Mouse (Mus musculus) CH12.LX (cell line): Measurements from ENCODE around the gene Hdlbp. TPM values are rescaled to one million over a fixed set of nuclear protein-coding genes. Genes with fewer than 3 reads are reported as not detected.

Experiments used
- DNase-seq: peaks from one replicate; pipeline ENCODE4 v3.0.0-alpha.2; 2013; ENCODE audit errors: extremely low read depth
- H3K27ac ChIP-seq: 2 replicates; pipeline ENCODE4 v1.5.1; 2012; ENCODE audit warnings: low read depth, mild to moderate bottlenecking, control low read depth, moderate library complexity; ENCODE audit not compliant: insufficient read depth
- H3K27me3 ChIP-seq: replicated peaks from 2 replicates; pipeline ENCODE3; 2012; ENCODE audit warnings: inconsistent platforms
- H3K36me3 ChIP-seq, 2 experiments: replicated peaks in 1 of 2; 2 replicates each; pipeline versions ENCODE3 to v1.6.1; 2012; ENCODE audit warnings: inconsistent platforms in 1 of 2, low read length in 1 of 2, mild to moderate bottlenecking in 1 of 2, mixed read lengths in 1 of 2, moderate library complexity in 1 of 2; ENCODE audit not compliant: control insufficient read depth in 1 of 2, insufficient read depth in 1 of 2
- H3K4me1 ChIP-seq, 2 experiments: 2 replicates each; pipeline ENCODE4 v1.6.1; 2012; ENCODE audit warnings: inconsistent platforms in 1 of 2, moderate library complexity in 1 of 2; ENCODE audit not compliant: insufficient read depth in 2 of 2, control insufficient read depth in 1 of 2
- H3K4me2 ChIP-seq: 2 replicates; pipeline ENCODE4 v1.6.1; 2012; ENCODE audit warnings: low read depth, mild to moderate bottlenecking, control low read depth; ENCODE audit not compliant: poor library complexity, insufficient read depth, severe bottlenecking
- H3K4me3 ChIP-seq, 3 experiments: fragments of 150-350 bp in 1 of 3; sonication (generic) in 1 of 3; replicated peaks in 1 of 3; 2 replicates each; pipeline versions ENCODE3 to v1.5.1; 2011 to 2012; ENCODE audit warnings: low read depth in 2 of 3, low read length in 2 of 3, mild to moderate bottlenecking in 2 of 3, moderate library complexity in 2 of 3, control low read depth in 1 of 3, improper control_type of control experiment in 1 of 3, inconsistent platforms in 1 of 3, mixed read lengths in 1 of 3; ENCODE audit not compliant: poor library complexity in 1 of 3
- H3K79me2 ChIP-seq: replicated peaks from 2 replicates; pipeline ENCODE4 v1.6.1; 2012; ENCODE audit warnings: mild to moderate bottlenecking, moderate library complexity; ENCODE audit not compliant: control insufficient read depth, poor library complexity, insufficient read depth, severe bottlenecking; ENCODE audit errors: extremely low read depth
- H3K9ac ChIP-seq: 2 replicates; pipeline ENCODE4 v1.6.1; 2012; ENCODE audit warnings: low read depth, mild to moderate bottlenecking, control low read depth, moderate library complexity; ENCODE audit not compliant: insufficient read depth
- H3K9me3 ChIP-seq: replicated peaks from 2 replicates; pipeline ENCODE3; 2012; ENCODE audit warnings: low read length, inconsistent platforms, mixed read lengths
- CHD1 ChIP-seq: IDR thresholded peaks from 2 replicates; pipeline ENCODE4 v1.6.1; 2012; ENCODE audit warnings: low read depth, low read length, improper control_type of control experiment, inconsistent platforms
- E2F4 ChIP-seq: IDR thresholded peaks from 2 replicates; pipeline ENCODE4 v1.6.1; 2011; ENCODE audit warnings: low read depth, low read length, improper control_type of control experiment; ENCODE audit not compliant: insufficient replicate concordance
- ELF1 ChIP-seq: IDR thresholded peaks from 2 replicates; pipeline ENCODE4 v1.6.1; 2014; ENCODE audit warnings: low read depth, mild to moderate bottlenecking, inconsistent platforms, low read length, improper control_type of control experiment
- ETS1 ChIP-seq: conservative IDR thresholded peaks from 2 replicates; pipeline ENCODE4 v1.6.1; 2012; ENCODE audit warnings: low read depth, mild to moderate bottlenecking, inconsistent platforms, low read length, improper control_type of control experiment, moderate library complexity
- GABPA ChIP-seq: IDR thresholded peaks from 2 replicates; pipeline ENCODE4 v1.6.1; 2012; ENCODE audit warnings: low read depth, low read length, improper control_type of control experiment, inconsistent platforms; ENCODE audit not compliant: insufficient replicate concordance
- KAT2A ChIP-seq: IDR thresholded peaks from 2 replicates; pipeline ENCODE4 v1.6.1; 2012; ENCODE audit warnings: low read length, improper control_type of control experiment, inconsistent platforms; ENCODE audit not compliant: insufficient replicate concordance
- MAFK ChIP-seq: IDR thresholded peaks from 2 replicates; pipeline ENCODE4 v1.6.1; 2011; ENCODE audit warnings: low read length, improper control_type of control experiment; ENCODE audit not compliant: insufficient replicate concordance
- MAZ ChIP-seq: IDR thresholded peaks from 2 replicates; pipeline ENCODE4 v1.6.1; 2012; ENCODE audit warnings: low read depth, mild to moderate bottlenecking, inconsistent platforms, low read length, improper control_type of control experiment, moderate library complexity
- MEF2A ChIP-seq: IDR thresholded peaks from 2 replicates; pipeline ENCODE4 v1.6.1; 2014; ENCODE audit warnings: low read depth, mild to moderate bottlenecking, inconsistent platforms, low read length, improper control_type of control experiment, borderline replicate concordance
- MXI1 ChIP-seq: IDR thresholded peaks from 2 replicates; pipeline ENCODE4 v1.6.1; 2011; ENCODE audit warnings: mild to moderate bottlenecking, low read depth, low read length, improper control_type of control experiment
- MYC ChIP-seq: IDR thresholded peaks from 2 replicates; pipeline ENCODE4 v1.6.1; 2011; ENCODE audit warnings: low read depth, mild to moderate bottlenecking, improper control_type of control experiment, low read length
- PAX5 ChIP-seq: IDR thresholded peaks from 2 replicates; pipeline ENCODE4 v1.6.1; 2012; ENCODE audit warnings: low read length, inconsistent platforms, mixed read lengths
- POLR2A ChIP-seq: IDR thresholded peaks from 2 replicates; pipeline ENCODE4 v1.6.1; 2011; ENCODE audit warnings: low read depth, mild to moderate bottlenecking, improper control_type of control experiment, low read length
- POLR2AphosphoS2 ChIP-seq: IDR thresholded peaks from 2 replicates; pipeline ENCODE4 v1.6.1; 2011; ENCODE audit warnings: low read depth, low read length, improper control_type of control experiment
- RAD21 ChIP-seq: IDR thresholded peaks from 2 replicates; pipeline ENCODE4 v1.6.1; 2011; ENCODE audit warnings: low read depth, mild to moderate bottlenecking, low read length, improper control_type of control experiment, moderate library complexity
- RCOR1 ChIP-seq: conservative IDR thresholded peaks from 2 replicates; pipeline ENCODE4 v1.6.1; 2012; ENCODE audit warnings: low read depth, mild to moderate bottlenecking, inconsistent platforms, low read length, improper control_type of control experiment
- SMC3 ChIP-seq: IDR thresholded peaks from 2 replicates; pipeline ENCODE4 v1.6.1; 2011; ENCODE audit warnings: low read depth, low read length, improper control_type of control experiment
- USF1 ChIP-seq: IDR thresholded peaks from 2 replicates; pipeline ENCODE4 v1.6.1; 2014; ENCODE audit warnings: low read depth, mild to moderate bottlenecking, inconsistent platforms, low read length, improper control_type of control experiment
- USF2 ChIP-seq: conservative IDR thresholded peaks from 2 replicates; pipeline ENCODE4 v1.6.1; 2011; ENCODE audit warnings: low read depth, low read length, improper control_type of control experiment
- ZC3H11A ChIP-seq: IDR thresholded peaks from 2 replicates; pipeline ENCODE4 v1.6.1; 2012; ENCODE audit warnings: low read depth, mild to moderate bottlenecking, inconsistent platforms, low read length, improper control_type of control experiment
- ZKSCAN1 ChIP-seq: IDR thresholded peaks from 2 replicates; pipeline ENCODE4 v1.6.1; 2012; ENCODE audit warnings: low read depth, inconsistent platforms, low read length, improper control_type of control experiment, borderline replicate concordance
- ZMIZ1 ChIP-seq: IDR thresholded peaks from 2 replicates; pipeline ENCODE4 v1.6.1; 2012; ENCODE audit warnings: low read depth, mild to moderate bottlenecking, inconsistent platforms, low read length, improper control_type of control experiment
- ZNF384 ChIP-seq: IDR thresholded peaks from 2 replicates; pipeline ENCODE4 v1.6.1; 2012; ENCODE audit warnings: low read depth, low read length, improper control_type of control experiment, inconsistent platforms
- dilution Hi-C: fragments of 300-500 bp; cut with MboI; formaldehyde crosslinking; loops from 2 replicates; pipeline ENCODE4 v1.14.3; 2020; ENCODE audit warnings: low sequenced_read_pairs; ENCODE audit not compliant: extremely low pct_unique_long_range_greater_than_20kb, extremely low pct_ligation_motif_present
- in situ Hi-C: fragments of 300-500 bp; cut with MboI; formaldehyde crosslinking; loops from 3 replicates; pipeline ENCODE4 v1.14.3; 2019; ENCODE audit warnings: low sequenced_read_pairs, low pct_ligation_motif_present, low pct_unique_long_range_greater_than_20kb, mixed read lengths
- polyA plus RNA-seq: library from polyadenylated mRNA; unstranded; fragments of >175 nt; gene quantifications from 2 replicates; pipeline ENCODE4 v1.2.1, GENCODE M21; 2012; ENCODE audit warnings: low read depth; ENCODE audit not compliant: insufficient read length
- total RNA-seq, 2 experiments: library from RNA; depleted of rRNA; stranded (reverse); fragments of 300-350 nt in 1 of 2; fragments of >200 nt in 1 of 2; gene quantifications; 2 replicates each; pipeline ENCODE4 v1.2.3; 2012 to 2014

Hdlbp gene
- total and polyA plus RNA-seq, 3 experiments: 106 to 178 (median 114) TPM

- dilution Hi-C loops: no loop called here
- Histone ChIP-seq H3K4me3 (no peak overlapping the region), H3K36me3 (peaks cover 0 to 2% of the 10 kb centered on the region in 2 experiments), H3K9ac (no peak overlapping the region), H3K9me3 (no peaks in the 10 kb centered on the region), H3K4me2 (no peak overlapping the region), H3K79me2 (no peaks in the 10 kb centered on the region), H3K4me1 (peaks cover 11 to 18% of the 10 kb centered on the region in 2 experiments), H3K27me3 (no peaks in the 10 kb centered on the region), H3K27ac (no peak overlapping the region)
- DNase-seq: no peak
- TF ChIP-seq MEF2A (no peak), KAT2A (no peak), ETS1 (no peak), ZC3H11A (no peak), SMC3 (no peak), POLR2A (no peak), E2F4 (no peak), POLR2AphosphoS2 (no peak), ZKSCAN1 (no peak), RCOR1 (no peak), MAZ (no peak), ELF1 (no peak), USF1 (no peak), CHD1 (no peak)
- in situ Hi-C loops: no loop called here
Observed at GRCm38 (mm10) chr1:93521491-93521890, 42.9 kb upstream of the Hdlbp start.

GRCm38 (mm10) chr1:93513221-93513620 is 34.6 kb upstream of the Hdlbp start:
- no peaks in the 10 kb centered on the region for H3K27me3 ChIP-seq
- TF ChIP-seq USF1 (no peak), ZC3H11A (no peak), ZMIZ1 (no peak), POLR2AphosphoS2 (no peak), MAFK (no peak), MYC (no peak), ZNF384 (no peak), USF2 (no peak), KAT2A (no peak), E2F4 (no peak), RAD21 (no peak), MXI1 (no peak), MEF2A (no peak), MAZ (no peak), GABPA (no peak), POLR2A (no peak), PAX5 (no peak), ZKSCAN1 (no peak)
- in situ Hi-C loops (no loop called here), dilution Hi-C loops (no loop called here)
- peaks cover 8 to 13% of the 10 kb centered on the region in 2 experiments for H3K36me3 ChIP-seq
- H3K4me1 ChIP-seq: peaks cover 0 to 12% of the 10 kb centered on the region in 2 experiments; a peak in 2 of 4 replicates
- no peak for DNase-seq
- H3K27ac ChIP-seq: no peak overlapping the region
- no peaks in the 10 kb centered on the region for H3K9me3 ChIP-seq
- no peak overlapping the region for H3K9ac ChIP-seq
- no peaks in the 10 kb centered on the region for H3K79me2 ChIP-seq
- H3K4me3 ChIP-seq: no peak overlapping the region
- H3K4me2 ChIP-seq: no peak overlapping the region
